16 mouse cellular contexts compared by ENCODE assay signal in the genomic region with DNA sequence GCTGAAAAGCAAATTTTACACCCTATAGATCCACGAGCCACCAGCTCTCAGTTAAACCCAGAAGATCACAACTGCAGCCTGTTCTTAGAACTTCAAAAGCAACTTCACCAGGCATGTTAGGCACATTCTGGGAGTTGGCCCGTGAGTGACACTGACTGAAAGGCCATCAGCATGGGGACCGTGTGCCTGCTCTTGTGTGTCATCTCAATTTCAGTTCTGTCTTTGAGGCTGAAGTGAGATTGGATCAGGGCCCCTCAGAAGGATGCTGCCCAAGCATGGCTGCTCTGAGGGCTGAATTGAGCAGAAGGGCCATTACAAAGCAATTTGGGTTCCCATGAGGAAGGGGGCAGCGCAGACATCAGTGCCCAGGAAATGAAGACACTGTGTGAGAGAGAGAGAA.
"Had no signal": no experiment of that assay in that cellular context is flagged by ENCODE, and none has a peak within 500 bp of the region (broad histone marks: within the 10 kb centered on the region; RNA-seq: fewer than 3 reads in every experiment).

No protein-coding gene starts in this region.

- H3K27me3 ChIP-seq: midbrain, embryonic 12.5 days; neural tube, embryonic 13.5 days; neural tube, embryonic 15.5 days; stomach, embryonic 15.5 days had no signal

- DNase-seq: lung, adult 18-20 months; lung, embryonic 14.5 days; lung, postnatal 10 days; lung, postnatal 4 days; midbrain, embryonic 14.5 days; retina, postnatal 1 day; right cerebral cortex, adult 18-20 months; right cerebral cortex, postnatal 25 days; right cerebral cortex, postnatal 4 days; thymus, adult 2 months; thymus, postnatal 25 days; thymus, postnatal 4 days had no signal

- H3K36me3 ChIP-seq: midbrain, embryonic 12.5 days; neural tube, embryonic 13.5 days; neural tube, embryonic 15.5 days; stomach, embryonic 15.5 days had no signal
